Mouse (Mus musculus) thymus, postnatal 10 days (tissue): ENCODE measurements around the gene Selenoo.

Experiments
- DNase-seq, 2 experiments: peaks; one replicate each; pipeline ENCODE4 v3.0.0; 2021; ENCODE audit warnings: low spot score in 2 of 2

The Selenoo gene

DNA sequence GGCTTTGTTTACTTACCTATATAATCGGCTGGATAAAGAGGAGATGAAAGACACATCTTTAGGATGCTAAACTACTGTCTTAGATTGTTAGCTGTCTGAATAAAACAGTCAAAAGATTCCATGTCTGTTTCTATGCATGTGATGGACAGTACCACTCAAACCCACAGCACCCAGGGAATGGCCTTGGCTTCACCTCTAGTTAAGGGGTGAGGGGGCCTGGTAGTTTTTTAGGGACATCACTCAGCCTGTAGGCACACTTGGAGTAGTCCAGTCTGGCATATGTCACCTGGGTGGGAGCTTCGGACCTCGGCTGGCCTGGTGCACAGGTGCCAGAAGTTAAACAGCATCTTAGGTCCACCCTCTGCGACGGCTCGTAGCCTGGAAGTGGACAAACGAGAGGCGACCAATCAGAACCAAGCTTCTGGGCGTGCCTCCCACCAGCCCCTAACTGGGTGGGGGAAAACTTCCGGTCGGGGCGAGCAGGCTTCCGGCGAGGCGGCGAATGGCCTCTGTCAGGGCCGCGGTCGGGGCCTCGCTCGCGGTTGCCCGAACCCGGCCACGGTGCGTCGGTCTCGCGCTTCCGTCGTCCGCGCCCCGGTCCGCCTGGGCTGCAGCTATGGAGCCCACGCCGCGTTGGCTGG is at the start of gene Selenoo:
Gene Selenoo, plus strand, starts transcription at position 478 of the 641 bp plus-strand sequence.
- peak; percentile 74 to 76 for DNase-seq

DNA sequence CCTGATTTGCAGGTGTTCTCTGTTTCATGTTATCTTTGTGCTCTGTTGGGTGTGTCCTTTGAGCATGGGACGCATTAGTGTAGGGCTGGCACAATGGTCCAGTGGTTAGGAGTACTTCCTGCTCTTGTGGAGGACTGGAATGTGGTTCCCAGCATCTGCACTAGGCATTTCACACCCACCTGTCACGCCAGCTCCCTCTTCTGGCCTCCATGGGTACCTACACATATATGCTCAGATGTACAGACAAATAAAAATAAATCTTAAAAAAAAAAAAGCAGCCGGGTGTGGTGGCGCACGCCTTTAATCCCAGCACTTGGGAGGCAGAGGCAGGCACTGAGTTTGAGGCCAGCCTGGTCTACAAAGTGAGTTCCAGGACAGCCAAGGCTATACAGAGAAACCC is 44.5 kb upstream of the Selenoo start:
- DNase-seq: no peak

DNA sequence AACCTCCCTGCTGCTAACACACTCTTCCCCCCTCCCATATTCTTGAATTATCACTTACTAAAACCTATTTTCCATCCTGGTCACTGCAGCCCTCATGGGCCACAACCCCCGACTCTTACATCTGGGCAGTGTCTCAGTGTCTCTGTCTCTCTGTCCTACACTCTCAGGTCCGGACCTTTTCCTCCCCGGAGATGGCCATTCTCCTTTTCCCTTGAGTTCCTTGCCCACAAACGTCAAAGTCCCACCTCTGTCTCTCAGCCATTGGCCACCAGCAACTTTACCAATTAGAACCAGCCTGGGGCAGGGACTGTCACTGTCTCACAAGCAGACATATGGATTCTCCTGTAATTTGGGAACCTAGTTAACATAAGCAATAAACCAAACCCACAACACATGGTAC is 42.5 kb upstream of the Selenoo start:
- no peak for DNase-seq

DNA sequence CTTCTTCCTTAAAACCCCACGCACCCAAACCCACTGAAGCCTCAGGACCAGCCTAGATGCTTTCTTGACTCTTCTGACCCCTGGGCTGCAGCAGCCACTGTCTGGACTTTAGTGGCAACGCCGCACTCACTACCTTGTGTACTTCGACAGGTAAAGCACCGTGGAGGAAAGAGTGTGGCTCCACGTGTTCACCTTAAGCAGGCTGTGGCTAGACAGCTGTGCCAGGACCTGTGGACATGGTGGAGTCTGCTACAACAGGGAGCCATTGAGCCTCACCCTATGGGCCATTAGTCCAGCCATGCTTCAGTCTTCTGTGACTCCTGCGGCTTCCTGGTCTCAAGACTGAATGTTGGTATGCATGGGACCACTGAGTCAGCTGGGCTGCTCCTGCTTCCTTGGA is 34.2 kb upstream of the Selenoo start:
- DNase-seq: peak in 1 of 2 experiments; percentile 1

DNA sequence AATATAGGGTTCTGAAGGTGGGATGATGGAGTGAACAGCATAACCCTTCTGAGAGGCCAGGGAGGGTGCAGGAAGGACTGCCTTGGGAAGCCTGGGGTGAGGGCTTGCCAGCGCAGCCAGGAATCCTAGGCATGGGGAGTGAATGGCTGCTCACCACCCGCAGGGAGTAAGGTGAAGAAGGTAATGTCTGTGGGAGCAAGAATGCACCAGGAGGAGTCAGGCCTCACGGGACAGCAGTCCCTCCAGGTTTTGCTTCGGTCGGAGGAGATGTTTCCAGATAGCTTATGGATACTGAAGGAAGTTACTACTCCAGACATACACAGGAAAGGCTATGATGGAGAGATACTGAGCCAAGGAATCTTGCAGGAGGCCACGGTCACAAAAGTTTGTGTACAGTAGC is 30.1 kb upstream of the Selenoo start:
- DNase-seq: no peak

DNA sequence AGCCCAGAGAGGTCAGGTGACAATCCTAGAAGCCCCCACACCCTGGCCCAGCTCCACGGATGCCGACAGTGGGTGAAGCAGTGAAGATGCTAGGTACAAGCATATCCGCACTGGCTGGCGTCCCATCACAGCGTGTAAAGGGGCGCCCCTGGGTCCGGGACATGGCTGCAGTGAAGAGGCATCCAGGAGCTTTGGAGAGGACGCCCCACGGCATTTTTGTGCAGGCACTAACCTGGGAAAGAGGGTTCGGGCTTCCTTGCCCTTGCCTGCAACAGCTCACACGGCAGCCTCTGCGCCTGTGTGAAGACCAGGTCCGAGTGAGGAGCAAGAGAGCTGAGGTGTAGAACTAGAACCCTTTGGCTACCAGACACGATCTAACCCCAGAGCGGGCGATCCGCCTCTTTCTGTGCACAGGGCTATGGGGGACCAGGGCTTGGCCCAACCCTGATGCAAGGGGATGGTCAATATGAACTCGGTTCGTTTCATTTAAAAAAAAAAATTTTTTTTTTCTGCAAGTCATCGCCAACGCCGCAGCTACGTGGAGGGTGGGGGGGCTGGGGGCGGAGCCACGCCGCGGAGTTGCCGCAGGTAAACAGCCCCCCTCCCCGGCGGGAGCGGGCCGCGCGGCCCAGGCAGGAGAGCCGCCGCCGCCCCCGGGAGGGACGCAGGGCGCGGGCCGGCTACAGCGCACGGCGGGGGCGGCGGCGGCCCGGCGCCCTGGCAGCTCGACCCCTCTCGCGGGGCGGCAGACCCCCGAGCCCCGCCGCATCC is 29.5 kb upstream of the Selenoo start, which contains the start of gene Panx2:
Gene Panx2, plus strand, starts transcription at position 574 of the 771 bp plus-strand sequence.
- DNase-seq: no peak

DNA sequence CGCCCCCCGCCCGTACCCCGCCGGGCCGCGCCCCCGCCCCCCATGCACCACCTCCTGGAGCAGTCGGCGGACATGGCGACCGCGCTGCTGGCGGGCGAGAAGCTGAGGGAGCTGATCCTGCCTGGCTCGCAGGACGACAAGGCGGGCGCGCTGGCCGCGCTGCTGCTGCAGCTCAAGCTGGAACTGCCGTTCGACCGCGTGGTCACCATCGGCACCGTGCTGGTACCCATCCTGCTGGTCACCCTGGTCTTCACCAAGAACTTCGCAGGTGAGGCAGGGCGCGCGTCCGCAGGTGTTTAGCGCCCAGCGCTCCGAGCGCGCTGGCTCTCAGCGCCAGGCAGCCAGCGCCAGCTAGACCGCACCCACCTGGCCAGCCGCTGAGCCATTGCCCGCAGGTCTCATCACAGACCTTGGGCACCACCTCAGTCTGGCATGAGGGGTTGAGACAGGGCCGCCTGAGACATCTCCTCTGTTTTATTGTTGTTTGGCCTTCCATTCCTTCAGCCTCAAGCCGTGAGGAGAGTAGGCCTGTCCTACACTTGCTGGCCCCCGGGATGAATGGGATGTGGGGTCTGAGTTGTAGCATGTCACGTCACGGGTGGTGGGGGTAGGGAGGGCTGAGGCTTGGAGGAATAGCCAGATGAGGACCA is 28.7 kb upstream of the Selenoo start:
- no peak for DNase-seq

DNA sequence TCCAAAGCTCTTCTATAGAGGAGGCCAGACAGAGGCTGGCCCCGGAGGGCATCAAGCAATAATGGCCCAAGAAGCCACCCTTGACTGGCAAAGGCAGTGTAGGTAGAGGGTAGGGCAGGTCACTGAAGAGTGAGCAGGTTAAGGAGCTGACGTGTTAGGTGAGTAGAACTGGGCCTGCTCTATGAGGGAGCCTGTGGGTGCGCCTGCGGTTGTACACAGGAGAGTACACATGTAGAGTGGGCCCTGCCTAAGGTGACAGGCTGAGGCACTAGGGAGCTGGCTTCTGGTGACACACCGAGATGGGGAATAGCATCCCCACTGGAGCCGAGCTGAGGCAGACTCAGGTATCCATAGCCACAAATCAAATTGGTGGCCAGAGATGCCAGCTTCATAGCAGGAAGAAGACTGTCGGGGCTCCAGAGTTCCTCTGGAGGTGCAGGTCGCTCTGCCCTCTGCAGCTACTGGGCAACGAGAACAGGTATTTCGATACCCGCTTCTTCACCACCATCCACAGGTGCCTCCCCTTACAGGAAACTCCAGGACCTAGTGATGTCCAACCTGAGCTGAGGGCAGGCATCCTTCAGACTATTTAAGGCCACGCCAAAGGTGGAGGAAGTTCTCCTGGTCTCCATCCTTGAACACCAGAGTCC is 27.9 kb upstream of the Selenoo start:
- no peak for DNase-seq

DNA sequence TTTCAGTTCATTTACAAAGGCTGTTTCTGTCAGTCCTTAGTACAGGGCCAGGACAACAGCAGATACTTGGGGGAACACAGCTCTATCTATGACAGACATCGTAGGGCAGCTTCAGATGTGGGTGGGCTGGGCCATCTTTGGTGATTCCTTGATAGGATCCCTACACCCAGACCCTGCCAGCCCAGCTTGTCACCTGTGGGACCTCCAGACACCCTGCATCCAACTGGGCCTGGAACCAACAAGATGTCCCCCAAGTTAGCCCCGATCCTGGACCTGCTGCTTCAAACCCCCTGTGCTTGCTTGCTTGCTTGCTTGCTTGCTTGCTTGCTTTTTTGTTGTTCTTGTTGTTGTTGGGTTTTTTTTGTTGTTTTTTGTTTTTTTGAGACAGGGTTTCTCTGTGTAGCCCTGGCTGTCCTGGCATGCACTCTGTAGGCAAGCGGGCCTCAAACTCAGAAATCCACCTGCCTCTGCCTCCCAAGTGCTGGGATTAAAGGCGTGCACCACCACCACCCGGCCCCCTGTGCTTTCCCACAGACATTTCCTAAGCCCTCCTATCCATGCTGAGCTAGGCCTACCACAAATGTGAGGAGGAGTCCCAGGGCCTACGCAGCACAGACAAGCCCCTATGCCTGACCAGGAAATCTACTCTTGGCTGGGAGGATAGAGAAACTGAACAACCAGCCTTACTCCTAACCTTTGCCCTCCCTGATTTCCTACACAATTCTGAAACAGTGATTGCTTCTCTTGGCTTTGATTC is 26.9 kb upstream of the Selenoo start:
- DNase-seq: no peak

DNA sequence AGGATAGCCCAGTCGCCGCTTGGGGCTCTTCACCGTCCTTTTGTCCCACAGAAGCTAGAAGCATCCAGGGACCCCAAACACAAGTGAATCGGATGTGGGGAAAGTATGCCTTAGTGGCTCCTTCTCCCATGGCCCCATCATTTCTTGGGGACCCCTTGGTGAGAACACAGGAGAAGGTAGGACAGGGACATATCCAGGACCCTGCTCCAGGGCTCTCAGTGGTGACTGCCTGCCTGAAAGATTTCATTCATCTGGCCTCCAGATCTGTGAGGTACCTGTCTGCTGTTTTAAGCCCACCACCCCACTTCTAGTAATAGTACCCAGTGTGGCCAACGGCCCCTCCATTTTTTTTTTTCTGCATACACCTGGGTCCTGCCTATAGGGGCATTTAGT is 26.4 kb upstream of the Selenoo start:
- no peak for DNase-seq

DNA sequence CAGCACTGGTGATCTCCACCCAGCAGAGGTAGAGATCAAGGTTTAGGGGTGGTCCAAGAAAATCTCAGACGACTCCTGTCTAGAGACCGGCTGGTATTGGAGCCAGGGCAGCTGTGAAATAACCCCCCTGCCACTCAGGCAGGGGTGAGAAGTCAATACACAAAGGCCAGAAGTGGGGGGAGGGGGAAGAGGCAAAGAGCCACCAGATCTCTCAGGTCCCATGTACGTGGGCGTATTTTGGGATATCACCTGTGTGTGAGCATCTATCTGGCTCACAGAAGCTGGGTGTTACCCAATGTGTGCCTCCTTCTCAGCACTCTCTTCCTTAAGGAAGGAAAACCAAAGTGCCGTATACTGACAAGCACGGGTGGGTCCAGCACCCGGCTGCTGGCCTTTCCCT is 25.9 kb upstream of the Selenoo start:
- DNase-seq: no peak

DNA sequence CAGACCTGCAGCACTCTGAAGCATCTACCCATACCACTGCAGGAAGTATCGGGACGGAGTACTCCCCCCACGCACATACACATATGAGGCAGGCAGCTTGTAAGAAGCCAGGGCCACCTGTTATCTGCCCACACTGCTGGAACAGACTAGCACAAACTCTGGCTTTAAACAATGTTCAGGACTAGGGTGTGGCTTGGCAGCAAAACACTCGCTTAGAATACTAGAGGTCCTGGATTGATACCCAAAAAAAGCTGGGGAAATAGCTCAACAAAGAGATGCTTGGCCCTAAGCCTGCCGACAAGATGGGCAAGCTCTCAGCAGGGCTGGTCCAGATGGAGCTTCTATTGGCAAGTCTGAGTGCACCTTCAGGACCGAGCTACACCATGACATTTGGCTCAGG is 25.3 kb upstream of the Selenoo start:
- DNase-seq: no peak

DNA sequence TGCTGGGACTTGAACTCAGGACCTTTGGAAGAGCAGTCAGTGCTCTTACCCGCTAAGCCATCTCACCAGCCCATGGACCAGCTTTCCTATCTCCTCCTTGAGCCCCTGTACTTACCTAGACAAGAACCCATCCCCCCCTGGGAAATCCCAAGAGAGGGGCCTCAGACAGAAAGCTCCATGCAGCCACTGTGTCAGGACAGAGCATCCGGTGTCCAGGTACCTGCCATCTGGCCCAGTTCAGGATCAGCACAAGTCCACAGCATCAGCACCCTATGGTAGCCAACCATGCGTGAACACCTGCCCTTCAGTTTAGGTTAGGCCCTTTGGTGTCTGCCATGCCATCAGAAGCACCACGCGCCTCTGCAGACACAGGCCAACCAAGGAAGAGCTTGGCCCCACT is 24.0 kb upstream of the Selenoo start:
- no peak for DNase-seq

DNA sequence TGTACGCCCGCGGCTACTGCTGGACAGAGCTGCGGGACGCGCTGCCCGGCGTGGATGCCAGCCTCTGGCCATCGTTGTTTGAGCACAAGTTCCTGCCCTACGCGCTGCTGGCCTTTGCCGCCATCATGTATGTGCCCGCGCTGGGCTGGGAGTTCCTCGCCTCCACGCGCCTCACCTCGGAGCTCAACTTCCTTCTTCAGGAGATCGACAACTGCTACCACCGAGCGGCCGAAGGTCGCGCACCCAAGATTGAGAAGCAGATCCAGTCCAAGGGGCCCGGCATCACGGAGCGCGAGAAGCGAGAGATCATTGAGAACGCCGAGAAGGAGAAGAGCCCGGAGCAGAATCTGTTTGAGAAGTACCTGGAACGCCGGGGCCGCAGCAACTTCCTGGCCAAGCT is 21.3 kb upstream of the Selenoo start:
- DNase-seq: no peak

DNA sequence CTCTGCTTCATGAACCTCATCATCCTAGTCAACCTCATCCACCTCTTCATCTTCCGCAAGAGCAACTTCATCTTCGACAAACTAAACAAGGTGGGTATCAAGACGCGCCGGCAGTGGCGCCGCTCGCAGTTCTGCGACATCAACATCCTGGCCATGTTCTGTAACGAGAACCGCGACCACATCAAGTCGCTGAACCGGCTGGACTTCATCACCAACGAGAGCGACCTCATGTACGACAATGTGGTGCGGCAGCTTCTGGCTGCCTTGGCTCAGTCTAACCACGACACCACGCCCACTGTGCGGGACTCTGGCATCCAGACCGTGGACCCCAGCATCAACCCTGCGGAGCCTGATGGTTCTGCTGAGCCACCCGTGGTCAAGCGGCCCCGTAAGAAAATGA is 20.7 kb upstream of the Selenoo start:
- DNase-seq: no peak

DNA sequence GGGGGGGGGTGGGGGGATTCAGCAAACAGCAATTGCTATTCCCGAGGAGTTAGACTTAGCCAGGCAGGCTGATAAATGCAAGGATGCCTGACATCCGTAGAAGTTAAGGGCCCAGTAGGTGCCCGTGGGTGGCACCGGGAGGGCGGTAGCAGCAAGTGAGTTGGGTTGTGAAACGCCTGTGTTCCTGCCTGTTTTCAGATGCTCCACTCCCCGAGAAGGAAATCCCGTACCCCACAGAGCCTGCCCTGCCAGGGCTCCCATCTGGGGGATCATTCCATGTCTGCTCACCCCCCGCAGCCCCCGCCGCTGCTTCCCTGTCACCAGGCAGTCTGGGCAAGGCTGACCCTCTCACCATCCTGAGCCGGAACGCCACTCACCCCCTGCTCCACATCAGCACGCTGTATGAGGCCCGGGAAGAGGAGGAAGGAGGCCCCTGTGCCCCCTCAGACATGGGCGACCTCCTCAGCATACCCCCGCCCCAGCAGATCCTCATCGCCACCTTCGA is 19.5 kb upstream of the Selenoo start:
- no peak for DNase-seq

DNA sequence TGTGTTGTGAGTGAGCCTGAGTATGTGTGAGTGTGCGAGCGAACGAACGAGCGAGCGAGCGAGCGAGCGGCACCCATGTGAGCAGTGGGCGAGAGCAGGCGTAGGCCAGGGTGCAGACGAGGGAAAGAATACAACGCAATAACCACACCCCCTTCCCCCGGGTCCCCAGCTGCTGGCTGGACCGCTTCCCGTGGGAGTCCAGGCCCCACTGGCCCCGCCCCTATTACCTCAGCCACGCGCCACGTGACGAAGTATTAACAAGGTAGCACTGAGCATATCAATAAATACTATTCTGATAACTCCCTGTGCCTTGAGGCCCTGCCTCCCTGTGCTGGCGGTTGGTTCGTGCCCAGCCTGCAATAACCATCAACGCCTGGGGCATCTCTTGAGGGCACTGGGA is 18.3 kb upstream of the Selenoo start:
- DNase-seq: no peak

DNA sequence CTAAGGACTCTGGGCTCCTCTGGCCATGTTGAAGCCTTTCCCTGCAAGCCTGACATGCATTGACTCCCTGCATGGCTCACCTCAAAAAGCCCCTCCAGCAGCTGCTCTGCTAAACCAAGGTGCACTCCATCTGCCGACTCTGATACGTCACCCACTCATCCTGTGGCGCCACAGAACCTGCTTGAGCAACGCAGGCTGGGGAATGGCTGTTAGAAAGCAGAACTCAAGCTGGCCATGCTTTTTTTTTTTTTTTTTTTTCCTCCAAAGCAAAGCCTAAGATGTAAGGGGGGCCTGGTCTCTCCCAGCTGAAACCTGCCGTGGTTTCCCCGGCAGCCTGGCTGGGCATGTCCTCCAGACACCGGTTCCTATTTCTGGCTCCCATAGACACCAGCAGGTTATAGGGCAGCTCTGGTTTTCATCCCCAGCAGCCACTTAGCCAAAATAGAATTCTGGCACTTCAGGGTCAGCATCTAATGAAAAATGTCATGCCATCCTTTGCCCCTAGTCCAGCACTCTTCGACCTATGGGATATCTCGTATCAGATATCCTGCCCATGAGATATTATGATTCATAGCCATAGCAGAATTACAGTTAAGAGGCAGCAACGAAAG is 14.8 kb upstream of the Selenoo start:
- DNase-seq: no peak

DNA sequence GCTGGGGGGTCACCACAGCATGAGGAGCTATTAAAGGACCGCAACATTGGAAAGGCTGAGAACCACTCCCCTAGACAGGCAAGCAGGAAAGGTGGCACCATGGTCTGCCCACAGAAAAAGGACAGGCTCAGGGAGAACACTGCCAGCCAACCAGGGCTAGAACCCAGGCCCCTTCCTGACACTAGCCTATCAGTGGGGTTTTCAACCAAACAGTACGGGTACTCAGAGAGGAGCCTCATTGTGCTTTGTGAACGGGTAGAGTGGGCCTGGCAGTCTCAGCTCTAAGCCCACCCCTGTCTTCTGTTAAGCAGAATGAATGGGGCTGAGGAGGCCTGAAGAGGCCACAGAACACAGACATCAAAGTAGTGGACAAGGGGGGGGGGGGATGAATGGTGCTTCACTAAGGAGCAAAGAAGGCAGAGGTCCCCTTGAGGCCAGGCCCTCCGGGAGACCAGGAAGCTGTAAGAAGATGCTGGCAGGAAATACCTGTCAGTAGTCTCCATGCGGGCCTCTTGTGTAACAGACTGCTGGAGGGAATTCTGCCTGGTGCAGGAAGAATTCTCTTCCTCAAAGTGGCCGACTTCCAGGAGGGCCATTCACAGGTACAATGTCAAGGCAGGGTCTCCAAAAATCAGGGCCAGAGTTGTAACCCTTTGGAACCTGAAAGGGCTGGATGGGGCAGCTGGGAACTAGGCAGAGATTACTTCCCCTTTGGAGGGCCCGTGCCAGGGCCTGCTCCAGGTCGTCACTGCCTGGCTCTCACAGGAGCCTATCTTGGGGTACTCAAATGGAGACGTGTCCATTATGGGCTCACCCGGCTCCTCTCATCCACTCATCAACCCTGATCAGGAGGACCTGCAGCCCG is 14.0 kb upstream of the Selenoo start, which contains the start of gene Trabd:
Gene Trabd, plus strand, starts transcription at position 512 of the 865 bp plus-strand sequence.
- no peak for DNase-seq
